Mouse (Mus musculus): ENCODE data around the gene Acot11.
A peak's percentile ranks its signal among the peaks of the same experiment; 100 is the strongest.
"Not testable (repeated sequence)": the region's sequence is repeated elsewhere in the genome, so short reads cannot be mapped to it uniquely, and the experiment has no call there.

The Acot11 gene

DNA sequence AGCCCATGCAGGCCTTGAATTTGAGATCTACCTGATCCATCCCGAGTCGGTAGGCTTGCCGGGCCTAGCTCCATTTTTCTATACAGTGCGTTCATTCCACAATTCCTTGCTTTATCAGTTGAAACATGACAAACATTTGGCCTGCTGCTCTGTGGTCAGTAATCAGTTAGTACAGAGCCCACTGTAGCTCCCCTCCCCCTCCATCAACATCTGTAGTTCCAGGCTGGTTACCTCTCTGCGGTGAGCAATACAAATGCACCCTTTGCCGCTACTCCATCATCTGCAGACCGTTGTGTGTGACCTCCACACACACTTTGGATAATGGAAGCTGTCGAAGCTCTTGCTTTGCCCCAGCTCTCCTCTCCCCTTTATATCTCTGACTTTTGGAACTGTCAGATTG is 6.4 kb upstream of the Acot11 start:
- no peak for DNase-seq (ENCODE audit: low read depth in 2 of 2, low spot score in 2 of 2)

DNA sequence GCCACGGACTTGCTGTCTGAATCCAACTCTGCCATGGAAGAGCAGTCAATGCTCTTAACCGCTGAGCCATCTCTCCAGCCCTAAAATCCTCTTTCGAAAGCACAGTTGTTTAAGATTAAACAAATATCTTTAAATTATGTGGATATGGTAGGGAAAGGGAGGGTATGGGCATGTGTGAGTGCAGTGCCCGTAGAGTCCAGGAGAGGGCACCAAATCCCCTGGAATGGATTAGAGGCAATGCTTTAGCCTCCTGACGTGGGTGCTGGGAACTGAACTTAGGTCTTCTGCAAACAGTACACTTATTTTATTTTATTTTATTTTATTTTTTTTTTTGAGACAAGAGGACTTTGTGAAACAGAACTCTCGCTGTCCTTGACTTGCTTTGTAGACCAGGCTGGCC is 5.2 kb upstream of the Acot11 start:
- no peak for DNase-seq (ENCODE audit: low read depth in 2 of 2, low spot score in 2 of 2)

DNA sequence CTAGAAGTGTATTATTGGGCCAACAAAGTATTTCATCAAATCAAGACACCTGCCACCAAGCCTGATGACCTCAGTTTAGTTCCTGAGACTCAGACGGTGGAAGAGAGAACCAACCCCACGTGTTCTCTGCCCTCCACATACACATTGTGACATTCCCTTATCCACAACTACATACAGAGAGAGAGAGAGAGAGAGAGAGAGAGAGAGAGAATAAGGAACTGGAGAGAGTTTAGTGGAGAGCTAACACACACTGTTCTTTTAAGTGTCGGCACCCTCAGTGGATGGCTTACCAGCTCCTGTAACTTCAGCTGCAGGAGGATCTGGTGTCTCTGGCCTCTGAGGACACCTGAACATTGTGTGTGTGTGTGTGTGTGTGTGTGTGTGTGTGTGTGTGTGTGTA is 2.5 kb upstream of the Acot11 start:
- no peak for DNase-seq (ENCODE audit: low read depth in 2 of 2, low spot score in 2 of 2)

DNA sequence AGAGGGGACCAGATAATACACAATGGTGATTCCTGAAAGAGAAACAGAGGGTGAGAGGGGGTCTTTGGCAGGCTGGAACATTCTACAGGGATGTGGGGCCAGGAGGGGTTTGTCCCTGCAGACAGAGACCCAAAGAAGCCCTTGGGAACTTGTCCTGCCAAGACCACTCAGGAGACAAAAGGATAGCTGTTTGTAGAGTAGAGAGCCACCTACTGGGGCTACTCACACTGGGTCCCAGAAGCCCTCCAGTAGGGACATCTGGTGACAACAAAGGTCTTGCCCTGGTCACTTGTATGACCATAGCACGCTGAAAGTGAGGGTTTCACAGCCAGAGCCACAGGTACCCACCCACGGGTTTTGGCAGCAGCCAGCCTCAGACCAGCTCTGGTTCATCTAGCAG is 1.1 kb upstream of the Acot11 start:
- DNase-seq (ENCODE audit: low read depth in 2 of 2, low spot score in 2 of 2): no peak

DNA sequence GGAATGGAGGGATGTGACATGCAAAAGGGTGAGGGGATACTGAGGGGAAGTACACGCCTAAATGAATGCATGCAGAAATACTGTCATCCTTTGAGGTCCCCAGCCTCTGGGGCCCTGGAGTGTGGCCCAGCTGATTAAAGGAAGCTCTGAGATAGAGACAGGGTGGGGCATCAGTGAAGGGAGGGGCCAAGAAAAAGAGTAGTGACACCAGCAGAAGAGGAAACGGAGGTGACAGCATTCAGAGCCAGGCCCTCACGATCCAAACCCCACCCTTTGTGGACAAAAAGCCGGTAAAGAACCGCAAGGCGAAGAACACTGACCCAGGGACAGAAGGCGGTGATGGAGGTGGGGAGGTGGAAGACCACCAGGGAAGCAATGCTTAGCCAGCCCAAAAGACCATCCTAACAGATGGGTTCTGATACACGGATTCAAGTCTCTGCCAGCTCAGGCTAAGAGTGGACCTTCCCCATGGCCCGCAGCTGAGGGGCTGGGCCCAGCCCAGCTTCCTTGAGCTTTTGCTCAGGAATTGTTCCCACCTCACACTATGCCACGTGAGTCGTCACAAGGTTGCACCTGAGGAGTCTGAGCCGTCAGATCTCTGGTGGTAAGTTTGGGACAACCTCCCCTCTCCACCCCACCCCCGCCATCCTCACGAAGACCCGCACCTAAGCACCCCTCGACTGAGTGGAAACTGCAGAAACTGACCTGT is 443 bp downstream of the Acot11 start:
- DNase-seq (ENCODE audit: low read depth in 2 of 2, low spot score in 2 of 2): peak; percentile 41 to 58

DNA sequence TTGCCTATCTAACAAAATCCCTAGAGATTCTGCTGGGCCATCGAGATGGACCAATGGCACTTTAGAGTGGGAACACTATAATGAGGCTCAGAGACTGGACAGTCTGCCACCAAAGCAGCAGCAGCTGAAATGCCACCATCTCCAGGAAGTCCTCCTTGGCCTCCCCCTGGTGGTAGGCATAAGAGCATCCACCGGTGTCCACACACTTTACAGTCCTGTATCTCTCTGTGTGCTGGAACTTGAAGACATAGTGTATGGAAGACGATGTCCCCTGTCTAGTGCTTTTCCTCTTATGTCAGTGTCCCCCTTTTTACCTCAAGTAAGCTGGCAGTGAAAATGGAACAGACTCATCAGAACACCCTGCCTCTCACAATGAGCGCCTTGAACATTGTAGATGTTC is 1.0 kb downstream of the Acot11 start:
- DNase-seq (ENCODE audit: low read depth in 2 of 2, low spot score in 2 of 2): no peak

DNA sequence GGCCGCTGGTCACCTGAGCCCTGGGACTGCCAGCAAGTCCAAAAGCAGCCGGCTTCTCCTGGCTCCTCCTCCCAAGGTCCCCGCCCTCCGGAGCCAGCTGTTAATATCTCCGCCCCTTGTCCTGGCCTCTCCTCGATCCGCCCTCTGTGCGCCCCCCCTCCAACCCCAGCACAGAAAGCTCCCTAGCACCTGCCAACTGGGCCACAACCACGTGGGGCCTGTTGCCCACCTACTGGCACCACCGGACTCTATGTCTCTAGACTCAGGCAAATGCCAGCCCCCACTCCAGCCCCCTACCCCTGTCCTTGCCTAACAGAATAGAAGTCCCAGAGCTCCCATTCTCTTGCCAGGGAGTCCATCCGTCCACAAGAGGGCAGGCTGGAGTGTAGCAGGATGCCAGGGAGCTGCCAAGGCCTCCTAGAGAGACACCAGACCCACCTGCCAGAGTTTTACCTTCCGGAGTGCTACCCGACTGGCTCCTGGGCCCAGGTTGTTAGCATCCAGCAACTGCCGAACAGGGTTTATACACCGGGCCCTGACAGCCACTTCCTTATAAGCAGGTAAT is 4.9 kb downstream of the Acot11 start:
- peak; percentile 23 to 31 for DNase-seq (ENCODE audit: low read depth in 2 of 2, low spot score in 2 of 2)

DNA sequence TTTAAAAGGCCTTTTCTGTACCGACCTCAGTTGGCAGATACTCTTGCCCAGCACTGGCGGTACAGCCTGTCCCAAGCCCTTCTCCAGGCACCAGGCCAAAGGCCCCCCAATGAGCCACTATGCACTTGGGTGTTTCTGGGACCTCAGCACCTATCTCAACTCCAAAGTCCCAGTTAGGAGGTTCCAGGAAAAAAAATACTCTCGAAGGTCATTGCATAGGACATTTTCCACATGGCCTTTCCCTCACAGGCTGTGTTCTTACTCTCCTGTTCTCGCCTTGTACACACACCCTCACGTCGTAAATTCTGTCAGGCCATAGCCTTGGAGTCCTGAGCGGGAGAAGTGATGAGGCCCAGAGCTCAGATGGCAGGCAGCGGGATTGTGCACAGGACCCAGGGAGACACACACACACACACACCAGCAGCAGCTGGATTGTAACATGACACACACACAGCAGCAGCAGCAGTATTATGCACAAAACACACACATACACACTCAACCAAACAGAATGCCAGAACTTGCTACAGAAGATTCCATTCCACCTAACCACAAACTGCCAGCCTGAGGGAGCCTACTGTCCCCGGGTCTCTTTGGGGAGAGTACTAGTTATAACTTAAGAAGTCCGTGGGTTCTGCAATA is 5.8 kb downstream of the Acot11 start:
- DNase-seq (ENCODE audit: low read depth in 2 of 2, low spot score in 2 of 2): no peak

DNA sequence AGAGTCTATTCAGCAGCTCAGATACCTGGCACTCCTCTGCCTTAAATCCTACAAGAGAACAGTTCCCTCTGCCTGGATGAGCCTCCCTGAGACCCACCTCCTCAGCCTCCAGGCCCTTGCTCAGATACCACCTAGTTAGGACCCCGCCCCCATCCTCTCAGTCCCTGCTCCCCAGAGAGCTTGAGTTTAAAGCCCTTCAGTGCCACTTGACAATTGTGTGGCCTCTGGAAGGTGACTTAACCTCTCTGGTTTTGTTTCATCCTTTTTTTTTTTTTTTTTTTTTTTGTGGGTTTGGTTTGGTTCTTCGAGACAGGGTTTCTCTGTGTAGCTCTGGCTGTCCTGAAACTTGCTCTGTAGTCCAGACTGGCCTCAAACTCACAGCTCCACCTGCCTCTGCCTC is 9.5 kb downstream of the Acot11 start:
- no peak for DNase-seq (ENCODE audit: low read depth in 2 of 2, low spot score in 2 of 2)

DNA sequence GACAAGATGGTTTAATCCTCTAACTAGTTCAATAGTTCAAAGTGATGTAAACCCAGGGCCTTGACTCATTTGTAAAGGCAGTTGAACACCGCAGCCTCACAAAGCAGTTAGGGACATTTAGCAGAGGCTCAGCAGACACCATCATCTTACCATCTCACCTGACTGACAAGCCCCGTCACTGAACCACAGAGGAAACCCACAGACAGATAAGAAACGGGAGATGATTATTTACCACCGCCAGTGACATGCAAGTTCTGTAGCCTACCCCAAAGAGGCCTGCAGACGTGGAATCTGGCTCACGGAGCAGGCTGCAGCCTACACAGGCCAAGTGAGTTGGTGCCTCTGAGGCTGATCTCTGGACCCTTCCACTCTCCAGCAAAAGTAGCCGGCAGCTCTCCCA is 10.6 kb downstream of the Acot11 start:
- DNase-seq (ENCODE audit: low read depth in 2 of 2, low spot score in 2 of 2): peak; percentile 61 to 73

DNA sequence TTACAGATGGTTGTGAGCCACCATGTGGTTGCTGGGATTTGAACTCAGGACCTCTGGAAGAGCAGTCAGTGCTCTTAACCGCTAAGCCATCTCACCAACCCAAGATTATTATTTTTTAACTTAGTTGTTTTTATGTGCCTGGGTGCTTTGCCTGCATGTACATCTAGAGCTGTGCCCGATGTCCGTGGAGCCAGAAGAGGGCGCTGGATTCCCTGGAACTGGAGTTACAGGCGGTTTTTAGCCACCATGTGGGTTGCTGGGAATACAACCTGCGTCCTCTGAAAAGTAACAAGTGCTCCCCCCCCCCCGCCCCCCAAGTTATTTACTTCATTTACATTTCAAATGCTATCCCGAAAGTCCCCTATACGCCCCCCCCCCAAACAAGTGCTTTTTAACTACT is 11.0 kb downstream of the Acot11 start:
- DNase-seq (ENCODE audit: low read depth in 2 of 2, low spot score in 2 of 2): not testable (repeated sequence)

DNA sequence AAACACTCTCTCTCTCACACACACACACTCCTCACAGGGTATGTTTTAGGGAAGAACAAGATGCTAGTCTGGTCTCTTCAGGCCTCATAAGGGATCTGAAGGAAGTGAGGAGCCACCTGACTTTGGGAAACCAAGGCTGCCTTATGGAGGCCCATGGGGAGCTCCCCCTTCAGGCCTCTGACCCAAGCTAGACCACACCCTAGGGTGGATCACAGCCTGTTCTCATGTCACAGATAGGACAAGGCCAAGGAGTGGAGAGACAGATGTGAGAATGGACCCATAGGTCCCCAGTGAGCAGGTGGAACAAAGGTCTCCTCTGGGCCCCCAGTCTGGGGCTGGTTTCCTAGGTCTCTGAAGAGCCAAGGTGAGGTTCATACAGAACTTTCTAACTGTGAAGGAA is 12.5 kb downstream of the Acot11 start:
- no peak for DNase-seq (ENCODE audit: low read depth in 2 of 2, low spot score in 2 of 2)

DNA sequence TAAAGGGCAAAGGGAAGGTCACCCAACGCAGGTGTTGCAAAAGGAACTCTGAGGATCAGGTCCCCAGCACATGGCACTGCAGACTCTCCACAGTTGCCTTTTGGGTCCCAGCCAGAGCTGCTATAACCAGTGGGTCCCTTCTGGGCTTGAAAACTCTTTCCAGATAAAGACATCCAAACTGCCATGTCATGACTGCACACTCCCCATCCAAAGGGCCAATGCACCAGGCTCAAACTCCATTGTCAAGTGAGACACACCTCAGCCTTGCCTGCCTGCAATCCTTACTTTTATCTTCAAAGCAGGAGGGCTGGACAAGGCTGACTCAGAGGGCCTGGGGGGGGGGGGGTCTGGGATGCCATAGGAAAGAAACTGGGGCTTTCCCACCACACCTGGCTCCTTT is 13.9 kb downstream of the Acot11 start:
- DNase-seq (ENCODE audit: low read depth in 2 of 2, low spot score in 2 of 2): no peak

DNA sequence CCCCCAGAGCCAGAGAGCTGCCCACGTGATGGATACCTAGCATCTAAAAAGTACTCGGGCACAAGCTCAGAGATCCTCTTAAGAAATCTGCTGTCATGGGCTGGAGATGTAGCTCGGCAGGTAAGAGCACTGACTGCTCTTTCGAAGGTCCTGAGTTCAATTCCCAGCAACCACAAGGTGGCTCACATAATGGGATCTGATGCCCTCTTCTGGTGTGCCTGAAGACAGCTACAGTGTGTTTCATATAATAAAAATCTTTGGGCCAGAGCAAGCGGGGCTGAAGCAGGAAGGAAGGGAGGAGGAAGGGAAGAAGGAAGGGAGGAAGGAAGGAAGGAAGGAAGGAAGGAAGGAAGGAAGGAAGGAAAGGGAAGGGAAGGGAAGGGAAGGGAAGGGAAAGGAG is 14.6 kb downstream of the Acot11 start:
- DNase-seq (ENCODE audit: low read depth in 2 of 2, low spot score in 2 of 2): not testable (repeated sequence)

DNA sequence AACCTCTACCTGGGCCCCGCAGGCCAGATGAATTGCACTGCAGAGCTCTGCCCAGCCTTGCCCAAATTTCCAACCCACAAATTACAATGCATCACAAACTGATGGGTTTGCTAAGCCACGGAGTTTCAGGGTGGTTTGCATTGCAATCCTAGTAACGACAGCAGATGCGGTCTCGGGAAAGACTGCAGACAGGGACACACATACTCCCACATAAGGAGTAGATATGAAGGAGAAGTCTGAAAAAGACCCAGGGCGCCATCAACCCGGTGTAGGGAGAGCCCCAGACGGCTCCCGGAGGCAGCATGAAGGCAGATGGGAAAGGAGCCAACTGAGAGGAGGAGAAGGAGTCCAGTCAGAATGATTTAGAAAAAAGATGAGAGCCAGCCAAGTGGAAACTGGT is 15.1 kb downstream of the Acot11 start:
- DNase-seq (ENCODE audit: low read depth in 2 of 2, low spot score in 2 of 2): no peak

DNA sequence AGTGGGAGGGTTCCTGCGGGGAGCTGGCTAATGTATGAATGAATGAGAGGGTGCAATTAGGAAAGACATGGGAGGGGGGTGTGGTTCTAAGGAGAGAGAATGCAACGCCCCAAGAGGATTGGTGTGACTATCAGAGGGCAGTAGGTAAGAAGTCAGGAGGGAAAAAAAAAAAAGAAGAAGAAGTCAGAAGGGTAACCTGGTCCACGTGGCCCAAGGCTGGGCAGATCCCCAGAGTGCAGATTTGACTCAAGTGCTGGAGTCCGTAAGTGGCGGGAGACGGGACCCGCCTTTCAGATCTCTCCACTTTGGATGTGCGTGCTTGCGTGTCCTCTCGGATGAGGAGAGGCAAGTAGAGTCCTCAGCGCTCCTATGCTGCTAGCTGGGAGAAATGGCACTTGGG is 16.2 kb downstream of the Acot11 start:
- DNase-seq (ENCODE audit: low read depth in 2 of 2, low spot score in 2 of 2): no peak

DNA sequence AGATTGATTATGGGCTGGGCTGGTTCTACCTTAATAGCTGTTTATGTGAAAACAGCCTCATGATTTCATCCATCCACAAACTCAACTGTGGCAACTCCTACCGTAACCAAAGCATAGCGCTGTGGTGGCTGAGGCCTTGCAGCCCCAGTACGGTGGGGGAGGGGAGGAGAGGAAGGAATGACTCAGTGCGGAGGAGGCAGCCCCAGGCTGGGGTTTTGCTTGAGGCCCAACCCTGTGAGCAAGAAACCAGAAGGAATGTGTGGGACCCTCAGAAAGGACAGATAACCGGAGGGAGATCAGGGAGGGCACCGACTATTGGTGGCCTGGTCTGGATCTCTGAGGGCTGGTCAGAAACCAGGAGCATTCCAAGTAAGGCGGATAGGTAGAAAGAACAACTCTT is 17.0 kb downstream of the Acot11 start:
- peak in 1 of 2 experiments; percentile 47 for DNase-seq (ENCODE audit: low read depth in 2 of 2, low spot score in 2 of 2)

DNA sequence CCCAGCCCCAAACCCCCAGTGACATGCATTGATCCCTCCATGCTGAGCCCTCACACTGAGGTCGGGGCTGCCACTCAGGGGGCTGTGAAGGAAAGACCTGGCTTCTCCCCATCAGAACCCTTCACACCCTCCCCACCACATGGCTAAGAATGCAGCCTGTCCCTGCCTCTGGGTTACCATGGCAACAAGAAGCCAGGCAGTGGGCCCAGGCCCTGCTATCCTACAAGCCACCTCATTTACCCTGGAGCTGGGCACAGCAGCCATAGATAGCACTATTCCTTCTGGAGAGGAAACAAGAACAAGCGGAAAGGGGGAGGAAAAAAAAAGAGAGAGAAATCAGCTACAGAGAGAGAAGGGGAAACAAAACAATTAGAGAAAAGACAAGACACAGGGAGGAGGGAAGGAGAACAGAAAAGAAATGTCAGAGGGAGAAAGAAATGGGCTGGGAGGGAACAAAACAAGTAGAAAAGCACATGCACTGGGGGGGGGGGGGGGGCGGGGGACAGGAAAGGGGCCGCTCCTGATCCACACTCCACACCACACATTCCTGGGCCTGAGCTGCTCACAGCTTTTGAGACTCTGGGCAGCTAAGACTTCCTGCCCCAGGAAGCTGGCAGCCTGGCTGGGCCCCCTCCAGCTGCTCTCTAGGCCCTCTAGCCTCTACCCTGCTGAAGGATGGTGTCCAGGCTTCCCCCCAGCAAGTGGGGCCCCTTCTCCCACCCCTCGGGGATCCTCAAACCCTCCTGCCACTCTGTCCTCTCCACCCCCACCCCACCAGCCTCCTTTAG is 18.9 kb downstream of the Acot11 start:
- DNase-seq (ENCODE audit: low read depth in 2 of 2, low spot score in 2 of 2): no peak

DNA sequence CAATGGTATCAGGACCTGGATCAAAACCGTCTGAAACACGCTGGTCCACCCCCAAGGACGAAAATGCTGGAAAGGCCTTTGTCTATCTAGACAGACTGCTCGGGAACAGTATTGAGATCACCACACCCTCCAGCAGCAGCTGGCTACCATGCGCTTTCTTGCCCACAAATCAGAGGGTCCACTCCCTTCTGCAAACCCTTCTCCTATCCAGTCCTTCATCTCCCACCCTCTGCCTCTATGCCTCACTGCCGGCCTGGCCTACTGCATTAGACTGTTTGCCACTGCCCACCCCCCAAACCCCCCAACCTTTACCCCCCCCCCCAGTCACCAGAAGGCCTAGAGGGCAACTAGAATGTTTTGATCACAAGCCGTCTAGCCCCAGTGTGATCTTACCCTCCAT is 19.5 kb downstream of the Acot11 start:
- DNase-seq (ENCODE audit: low read depth in 2 of 2, low spot score in 2 of 2): no peak

DNA sequence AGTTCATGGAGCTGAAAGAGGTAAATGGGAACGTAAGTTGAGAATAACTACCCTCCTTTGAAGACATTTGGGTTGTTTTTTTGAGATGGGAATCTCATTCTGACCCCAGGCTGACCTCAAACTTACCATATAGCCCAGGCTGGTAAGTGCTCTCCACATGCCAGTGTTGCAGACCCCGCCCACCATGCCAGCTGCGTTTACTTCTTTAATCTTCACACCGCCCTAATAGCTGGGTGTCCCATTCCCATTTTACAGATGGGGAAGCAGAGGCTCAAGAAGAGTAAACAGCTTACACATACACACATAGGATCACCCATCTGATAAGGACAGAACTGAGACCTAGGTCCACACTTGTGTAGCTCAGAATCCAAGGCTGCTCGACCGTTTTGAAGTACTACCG is 20.0 kb downstream of the Acot11 start:
- DNase-seq (ENCODE audit: low read depth in 2 of 2, low spot score in 2 of 2): no peak

DNA sequence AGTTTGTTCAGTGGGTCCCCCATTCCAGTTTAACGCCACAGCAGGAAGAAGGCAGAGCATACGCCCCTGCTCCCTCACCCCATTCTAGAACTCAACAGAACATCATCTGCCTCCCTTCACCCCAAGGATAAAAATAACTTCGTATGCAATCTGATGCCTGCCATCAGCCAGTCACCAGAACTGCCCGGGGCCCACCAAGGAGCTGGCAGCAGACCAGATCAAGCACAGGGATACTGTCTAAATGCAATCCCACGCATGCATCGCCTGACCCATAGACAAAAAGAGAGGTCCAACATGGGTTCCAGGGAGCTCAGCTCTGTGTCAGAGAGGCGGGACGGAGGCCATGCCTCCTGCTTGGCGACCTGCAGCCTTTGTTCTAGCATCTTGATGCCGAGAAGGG is 21.7 kb downstream of the Acot11 start:
- no peak for DNase-seq (ENCODE audit: low read depth in 2 of 2, low spot score in 2 of 2)

DNA sequence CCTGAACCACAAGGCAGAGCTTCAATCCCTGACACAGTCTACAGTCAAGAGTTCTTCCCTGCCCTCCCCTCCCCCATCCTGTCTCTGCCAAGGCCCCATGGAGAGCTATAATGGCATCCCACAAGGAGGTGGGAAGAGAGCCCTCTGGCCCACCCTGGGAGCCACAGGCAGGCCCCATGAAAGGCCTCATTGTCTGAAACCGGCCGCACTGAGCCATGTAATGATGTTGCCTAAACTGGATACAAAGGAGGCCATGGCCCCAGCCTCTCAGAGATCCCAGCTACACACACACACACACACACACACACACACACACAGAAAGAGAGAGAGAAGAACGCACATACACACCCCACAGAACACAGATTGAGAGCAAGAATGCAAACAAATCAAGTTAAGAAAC is 24.8 kb downstream of the Acot11 start:
- DNase-seq (ENCODE audit: low read depth in 2 of 2, low spot score in 2 of 2): no peak

Measured in CD8-positive naive resting alpha-beta T cell, adult 2 months (primary cell).